ENCODE assay signal across 26 mouse cellular contexts in genomic region chr10:23108122-23108521, GRCm38 (mm10).
"Had no signal": no experiment of that assay in that cellular context is flagged by ENCODE, and none has a peak within 500 bp of the region (broad histone marks: within the 10 kb centered on the region; RNA-seq: fewer than 3 reads in every experiment).

No protein-coding gene starts in this region.

- H3K4me2 ChIP-seq: heart, embryonic 12.5 days; hindbrain, embryonic 13.5 days; hindbrain, embryonic 15.5 days; intestine, embryonic 15.5 days; limb, embryonic 12.5 days; liver, embryonic 11.5 days; liver, embryonic 13.5 days had no signal

- H3K4me1 ChIP-seq: heart, embryonic 10.5 days; hindbrain, embryonic 10.5 days; hindbrain, embryonic 13.5 days; hindbrain, embryonic 15.5 days; intestine, embryonic 15.5 days; limb, embryonic 12.5 days; liver, embryonic 13.5 days had no signal

- ATAC-seq: inflammation-experienced regulatory T-cells, adult 6 months; intestine, embryonic 15.5 days; intestine, postnatal 0 days had no signal

- H3K4me3 ChIP-seq: gastrocnemius, adult 2 months; heart, embryonic 10.5 days; heart, embryonic 12.5 days; hindbrain, embryonic 10.5 days; hindbrain, embryonic 13.5 days; hindbrain, embryonic 15.5 days; intestine, embryonic 15.5 days; layer of hippocampus, adult 2 months; left cerebral cortex, adult 2 months; limb, embryonic 10.5 days; limb, embryonic 12.5 days; liver, embryonic 13.5 days had no signal

- DNase-seq: gastrocnemius, adult 2 months; gastrocnemius, postnatal 10 days; gastrocnemius, postnatal 25 days; heart, adult 18-20 months; heart, postnatal 10 days; heart, postnatal 4 days; kidney, adult 18-20 months; kidney, adult 8-10 months; kidney, postnatal 10 days; kidney, postnatal 25 days; kidney, postnatal 4 days; liver; liver, embryonic 13.5 days had no signal

- H3K9ac ChIP-seq: heart, embryonic 12.5 days; hindbrain, embryonic 13.5 days; hindbrain, embryonic 15.5 days; intestine, embryonic 15.5 days; limb, embryonic 12.5 days; liver, embryonic 13.5 days had no signal

- H3K9me3 ChIP-seq: heart, embryonic 10.5 days; heart, embryonic 12.5 days; hindbrain, embryonic 10.5 days; hindbrain, embryonic 13.5 days; hindbrain, embryonic 15.5 days; intestine, embryonic 15.5 days; limb, embryonic 10.5 days; limb, embryonic 12.5 days; liver, embryonic 13.5 days had no signal

- H3K27me3 ChIP-seq: heart, embryonic 12.5 days; hindbrain, embryonic 13.5 days; hindbrain, embryonic 15.5 days; intestine, embryonic 15.5 days; limb, embryonic 12.5 days; liver, embryonic 13.5 days had no signal

- H3K36me3 ChIP-seq: heart, embryonic 10.5 days; heart, embryonic 12.5 days; hindbrain, embryonic 13.5 days; hindbrain, embryonic 15.5 days; intestine, embryonic 15.5 days; liver, embryonic 13.5 days had no signal

- H3K27ac ChIP-seq: gastrocnemius, adult 2 months; heart, embryonic 10.5 days; hindbrain, embryonic 10.5 days; hindbrain, embryonic 13.5 days; hindbrain, embryonic 15.5 days; intestine, embryonic 15.5 days; layer of hippocampus, adult 2 months; left cerebral cortex, adult 2 months; limb, embryonic 10.5 days; limb, embryonic 12.5 days; liver, embryonic 13.5 days had no signal
